Mouse (Mus musculus) small intestine, adult 2 months (tissue): ENCODE data around the gene Rims1.

Experiments
- CTCF ChIP-seq: fragments of 200-500 bp; IDR thresholded peaks from 2 replicates; pipeline ENCODE4 v1.5.1; 2012; ENCODE audit warnings: low read depth, mild to moderate bottlenecking, control low read depth, inconsistent platforms, low read length, moderate library complexity, mixed read lengths; ENCODE audit not compliant: insufficient replicate concordance, insufficient read length; ENCODE audit errors: extremely low read depth
- POLR2A ChIP-seq: fragments of 200-500 bp; IDR thresholded peaks from 2 replicates; pipeline ENCODE4 v1.6.1; 2012; ENCODE audit warnings: low read depth, mild to moderate bottlenecking, control low read depth, inconsistent platforms, low read length, moderate library complexity

DNA sequence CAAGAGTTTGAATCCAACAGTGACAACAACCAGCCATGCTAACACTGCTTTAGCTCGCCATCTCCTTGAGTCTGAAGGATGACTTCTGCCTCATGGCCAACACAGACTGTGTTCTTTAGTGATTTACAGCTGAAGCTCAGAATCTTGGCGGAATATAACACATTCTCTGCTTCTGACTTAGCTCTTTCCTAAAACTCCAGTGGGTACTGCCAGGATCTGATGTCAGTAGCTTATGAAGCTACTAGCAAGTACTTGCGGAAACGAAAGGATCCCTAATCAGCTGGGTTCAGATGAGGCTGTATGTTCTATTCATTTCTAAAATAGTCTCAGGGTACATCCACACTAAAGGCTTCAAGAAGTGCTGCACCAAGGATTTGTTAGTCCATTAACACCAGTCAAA, 290.7 kb downstream of the Rims1 start:
- TF ChIP-seq POLR2A (no peak), CTCF (no peak)
